Mouse (Mus musculus) MEL (cell line): ENCODE measurements at regions not wholly inside any gene's neighbourhood (a gene's known extent, or its start where the extent isn't known, plus 50 kb on each side); places are given as distances from the start of the nearest gene placed in this dataset.

Experiments used
- BHLHE40 ChIP-seq: IDR thresholded peaks from 2 replicates; pipeline ENCODE4 v1.6.1; 2012; ENCODE audit warnings: low read depth, mild to moderate bottlenecking, inconsistent platforms, low read length, improper control_type of control experiment, borderline replicate concordance
- CTCF ChIP-seq, 3 experiments: IDR thresholded peaks in 2 of 3; conservative IDR thresholded peaks in 1 of 3; 2 replicates each; pipeline ENCODE4 v1.5.1; 2011 to 2012; ENCODE audit warnings: low read length in 3 of 3, low read depth in 2 of 3, mild to moderate bottlenecking in 2 of 3, improper control_type of control experiment in 1 of 3, inconsistent platforms in 1 of 3, mixed read lengths in 1 of 3, moderate library complexity in 1 of 3; ENCODE audit not compliant: control insufficient read depth in 1 of 3, insufficient read depth in 1 of 3, poor library complexity in 1 of 3, severe bottlenecking in 1 of 3
- ELF1 ChIP-seq: IDR thresholded peaks from 2 replicates; pipeline ENCODE4 v1.6.1; 2014; ENCODE audit warnings: low read depth, mild to moderate bottlenecking, inconsistent platforms, low read length, improper control_type of control experiment, moderate library complexity
- EP300 ChIP-seq, 2 experiments: IDR thresholded peaks; 2 replicates each; pipeline ENCODE4 v1.6.1; 2011; ENCODE audit warnings: improper control_type of control experiment in 2 of 2, low read length in 2 of 2, low read depth in 1 of 2, mild to moderate bottlenecking in 1 of 2
- MAX ChIP-seq: IDR thresholded peaks from 2 replicates; pipeline ENCODE4 v1.6.1; 2011; ENCODE audit warnings: low read length, improper control_type of control experiment
- MAZ ChIP-seq: IDR thresholded peaks from 2 replicates; pipeline ENCODE4 v1.6.1; 2012; ENCODE audit warnings: low read depth, mild to moderate bottlenecking, inconsistent platforms, low read length, improper control_type of control experiment
- NELFE ChIP-seq: IDR thresholded peaks from 2 replicates; pipeline ENCODE4 v1.6.1; 2011; ENCODE audit warnings: low read depth, low read length, improper control_type of control experiment
- POLR2A ChIP-seq, 2 experiments: IDR thresholded peaks; 2 replicates each; pipeline ENCODE4 v1.6.1; 2011 to 2012; ENCODE audit warnings: low read length in 2 of 2, mild to moderate bottlenecking in 2 of 2, control low read depth in 1 of 2, improper control_type of control experiment in 1 of 2, low read depth in 1 of 2, moderate library complexity in 1 of 2; ENCODE audit not compliant: control insufficient read depth in 1 of 2, insufficient read depth in 1 of 2, poor library complexity in 1 of 2
- POLR2AphosphoS2 ChIP-seq: IDR thresholded peaks from 2 replicates; pipeline ENCODE4 v1.6.1; 2011; ENCODE audit warnings: low read length, improper control_type of control experiment
- SIN3A ChIP-seq: IDR thresholded peaks from 2 replicates; pipeline ENCODE4 v1.6.1; 2012; ENCODE audit warnings: low read length, improper control_type of control experiment, inconsistent platforms
- TBP ChIP-seq: IDR thresholded peaks from 2 replicates; pipeline ENCODE4 v1.8.0; 2011; ENCODE audit warnings: low read depth, low read length, improper control_type of control experiment

DNA sequence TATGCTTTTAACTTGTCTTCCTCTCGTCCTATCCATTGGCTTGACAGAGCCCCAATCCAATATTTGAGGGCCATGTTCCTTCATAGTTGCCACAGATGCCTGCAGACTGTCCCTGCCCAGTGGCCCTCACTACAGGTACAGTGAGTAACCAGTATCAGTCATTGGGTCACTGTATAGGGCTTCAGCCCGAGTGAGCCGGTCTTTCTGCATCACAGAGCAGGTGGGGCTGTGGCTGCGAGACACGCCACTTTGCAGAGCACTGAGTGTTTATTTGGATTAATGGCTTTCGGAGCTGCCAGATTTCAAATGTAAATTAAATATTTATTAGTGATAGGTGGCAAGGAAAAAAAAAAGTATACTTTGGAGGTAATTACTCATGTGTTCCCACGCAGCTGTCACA, 87.2 kb upstream of the Alk start:
- TF ChIP-seq CTCF (IDR thresholded peaks at IDR 0.05 in 2 of 3, conservative IDR thresholded peaks at IDR 0.05 in 1 of 3; ENCODE audit: control insufficient read depth in 1 of 3, insufficient read depth in 1 of 3, low read depth in 2 of 3, low read length in 3 of 3, poor library complexity in 1 of 3, severe bottlenecking in 1 of 3) (no peak), SIN3A (no peak), EP300 (IDR thresholded peaks at IDR 0.05; ENCODE audit: low read depth in 1 of 2, low read length in 2 of 2) (no peak), MAX (no peak), POLR2A (IDR thresholded peaks at IDR 0.05; ENCODE audit: control insufficient read depth in 1 of 2, insufficient read depth in 1 of 2, low read depth in 1 of 2, low read length in 2 of 2, poor library complexity in 1 of 2) (no peak), NELFE (no peak), BHLHE40 (no peak), POLR2AphosphoS2 (no peak), TBP (no peak), MAZ (no peak), ELF1 (no peak)
